Mouse (Mus musculus) spleen, postnatal 10 days (tissue): ENCODE data around the gene Anapc15.

Experiments
- DNase-seq, 2 experiments: peaks; one replicate each; pipeline ENCODE4 v3.0.0; 2021 to 2022; ENCODE audit warnings: low spot score in 2 of 2

Anapc15 gene

DNA sequence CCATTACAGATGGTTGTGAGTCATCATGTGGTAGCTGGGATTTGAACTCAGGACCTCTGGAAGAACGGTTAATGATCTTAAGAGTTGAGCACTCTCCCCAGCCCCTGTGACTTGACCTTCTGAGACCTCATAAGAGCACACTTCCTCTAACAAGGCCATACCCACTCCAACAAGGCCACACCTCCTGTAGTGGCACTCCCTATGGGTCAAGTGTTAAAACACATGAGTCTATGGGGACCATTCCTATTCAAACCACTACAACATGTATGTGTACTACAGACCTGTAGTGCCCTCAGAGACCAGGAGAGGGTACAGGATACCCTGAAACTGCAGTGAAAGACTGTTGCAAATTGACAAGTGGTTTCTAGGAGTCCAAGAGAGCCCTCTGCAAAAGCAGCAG, 15.6 kb upstream of the Anapc15 start:
- no peak for DNase-seq

DNA sequence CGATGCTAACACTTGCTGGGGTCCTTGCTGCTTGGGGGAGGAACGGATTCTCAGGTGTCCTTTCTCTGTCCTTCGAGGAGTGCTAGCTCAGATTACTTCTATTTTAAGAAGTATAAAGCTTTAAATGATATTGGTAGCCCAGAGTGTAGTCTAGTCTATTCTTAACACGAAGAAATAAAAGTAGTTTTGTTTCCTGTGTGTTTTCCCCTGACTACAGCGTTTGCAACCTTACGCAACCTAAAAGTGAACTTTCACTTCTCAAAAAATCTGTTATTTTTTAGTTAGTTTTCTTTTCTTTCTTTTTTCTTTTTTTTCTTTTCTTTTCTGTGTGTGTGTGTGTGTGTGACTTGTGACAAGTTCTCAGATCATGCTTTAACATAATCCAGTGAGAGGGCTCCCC, 11.8 kb upstream of the Anapc15 start:
- DNase-seq, result no peak

DNA sequence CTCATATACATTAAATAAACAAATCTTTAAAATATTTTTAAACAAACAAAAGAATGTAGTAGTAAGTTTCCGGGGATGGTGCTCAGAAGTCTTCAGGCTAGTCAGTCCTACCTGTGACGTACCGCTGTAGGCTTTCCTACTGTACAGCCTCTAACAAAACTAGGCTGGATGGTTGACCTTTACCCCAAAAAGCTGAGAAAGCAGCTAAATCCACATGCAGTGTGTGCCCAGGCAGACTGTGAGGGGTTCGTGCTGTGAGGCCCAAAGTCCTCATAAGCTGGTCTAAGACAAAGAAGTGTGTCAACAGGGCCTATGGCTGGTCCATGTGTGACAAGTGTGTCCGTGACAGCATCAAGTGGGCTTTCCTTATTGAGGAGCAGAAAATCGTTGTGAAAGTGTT, 10.7 kb upstream of the Anapc15 start:
- no peak for DNase-seq

DNA sequence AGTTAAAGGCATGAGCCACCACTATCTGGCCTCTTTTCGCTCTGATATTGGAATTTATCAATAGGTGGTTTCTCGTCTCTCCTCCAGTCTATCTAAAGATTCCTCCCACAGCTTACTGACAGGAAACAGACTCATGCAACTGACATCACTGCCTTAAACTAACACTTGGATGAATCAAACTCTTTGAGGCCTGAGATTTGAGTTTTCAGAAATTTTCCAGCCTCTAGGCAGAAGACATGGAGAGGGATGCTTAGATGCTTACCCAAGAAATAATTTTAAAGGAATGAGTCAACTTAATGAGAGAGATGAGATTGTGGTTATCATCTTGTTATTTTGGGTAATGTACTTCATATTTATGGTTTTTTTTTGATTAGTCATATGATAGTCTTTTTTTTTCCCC, 9.7 kb upstream of the Anapc15 start:
- no peak for DNase-seq

DNA sequence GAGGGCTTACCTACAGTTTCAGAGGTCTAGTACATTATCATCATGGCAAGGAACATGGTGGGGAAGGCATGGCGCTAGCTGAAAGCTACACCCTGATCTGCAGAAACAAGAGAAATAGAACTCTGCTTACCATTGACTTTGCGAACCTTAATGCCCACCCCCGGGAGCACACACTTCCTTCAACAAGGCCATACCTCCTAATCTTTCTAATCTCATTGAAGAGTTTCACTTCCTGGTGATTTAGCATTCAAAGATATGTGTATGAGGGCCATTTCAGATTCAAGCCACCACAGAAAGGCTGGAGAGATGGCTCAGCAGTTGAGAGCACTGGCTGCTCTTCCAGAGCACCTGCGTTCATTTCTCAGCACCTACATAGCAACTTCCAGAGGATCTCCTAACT, 6.4 kb upstream of the Anapc15 start, which contains the start of gene Folr2:
Gene Folr2 (minus strand): TSS at position 101 of the 400 bp plus-strand sequence.
- DNase-seq, result no peak

DNA sequence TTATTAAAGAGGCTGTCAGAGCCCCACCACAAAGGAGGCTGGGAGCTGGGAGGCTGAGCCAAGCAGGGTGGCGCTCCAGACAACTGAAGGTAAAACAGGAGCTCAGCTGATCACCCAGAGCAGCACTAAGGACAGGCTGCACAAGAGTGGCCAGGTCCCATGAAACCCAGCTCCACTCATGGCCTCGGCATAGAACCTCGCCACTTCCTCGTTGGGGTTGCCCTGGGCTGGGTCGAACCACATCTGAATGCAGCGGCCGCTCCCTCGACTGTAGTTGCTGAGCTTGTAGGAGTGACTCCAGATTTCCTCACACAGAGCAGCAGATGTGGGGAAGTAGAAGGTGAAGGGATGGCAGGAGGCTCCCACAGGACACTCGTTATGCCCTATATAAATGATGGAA, 5.2 kb upstream of the Anapc15 start:
- DNase-seq, result peak in 1 of 2 experiments; percentile 21

DNA sequence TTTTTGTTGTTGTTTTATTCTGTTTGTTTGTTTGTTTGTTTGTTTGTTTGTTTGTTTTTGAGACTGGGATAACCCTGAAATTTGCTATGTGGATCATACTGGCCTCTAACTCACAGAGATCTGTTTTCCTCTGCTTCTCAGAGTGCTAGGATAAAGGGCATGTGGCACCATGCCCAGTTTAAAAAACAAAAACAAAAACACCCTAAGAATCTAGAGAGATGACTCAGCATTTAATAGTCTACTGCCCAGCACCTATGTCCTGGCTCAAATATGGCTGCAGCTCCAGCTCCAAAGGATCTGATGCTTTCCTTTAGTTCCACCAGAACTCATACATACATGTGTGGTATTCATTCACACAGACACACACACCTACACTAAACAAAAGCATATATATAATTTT, 2.5 kb upstream of the Anapc15 start:
- no peak for DNase-seq

DNA sequence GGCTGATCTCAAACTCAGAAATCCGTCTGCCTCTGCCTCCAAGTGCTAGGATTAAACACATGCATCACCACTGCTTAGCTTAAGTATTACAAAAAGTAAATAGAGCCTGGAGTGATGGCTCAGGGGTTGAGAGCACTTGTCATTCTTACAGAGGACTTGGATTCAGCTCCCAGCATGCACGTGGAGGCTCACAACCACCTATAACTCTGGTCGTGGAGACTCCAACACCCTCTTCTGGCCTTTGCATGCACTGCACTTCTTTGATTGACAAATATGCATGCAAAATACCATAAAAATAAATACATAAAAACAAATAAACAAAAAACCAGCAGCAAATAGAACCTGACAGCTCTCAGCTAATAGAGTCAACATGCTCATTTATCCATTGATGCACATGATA, 1.2 kb upstream of the Anapc15 start:
- DNase-seq, result no peak

DNA sequence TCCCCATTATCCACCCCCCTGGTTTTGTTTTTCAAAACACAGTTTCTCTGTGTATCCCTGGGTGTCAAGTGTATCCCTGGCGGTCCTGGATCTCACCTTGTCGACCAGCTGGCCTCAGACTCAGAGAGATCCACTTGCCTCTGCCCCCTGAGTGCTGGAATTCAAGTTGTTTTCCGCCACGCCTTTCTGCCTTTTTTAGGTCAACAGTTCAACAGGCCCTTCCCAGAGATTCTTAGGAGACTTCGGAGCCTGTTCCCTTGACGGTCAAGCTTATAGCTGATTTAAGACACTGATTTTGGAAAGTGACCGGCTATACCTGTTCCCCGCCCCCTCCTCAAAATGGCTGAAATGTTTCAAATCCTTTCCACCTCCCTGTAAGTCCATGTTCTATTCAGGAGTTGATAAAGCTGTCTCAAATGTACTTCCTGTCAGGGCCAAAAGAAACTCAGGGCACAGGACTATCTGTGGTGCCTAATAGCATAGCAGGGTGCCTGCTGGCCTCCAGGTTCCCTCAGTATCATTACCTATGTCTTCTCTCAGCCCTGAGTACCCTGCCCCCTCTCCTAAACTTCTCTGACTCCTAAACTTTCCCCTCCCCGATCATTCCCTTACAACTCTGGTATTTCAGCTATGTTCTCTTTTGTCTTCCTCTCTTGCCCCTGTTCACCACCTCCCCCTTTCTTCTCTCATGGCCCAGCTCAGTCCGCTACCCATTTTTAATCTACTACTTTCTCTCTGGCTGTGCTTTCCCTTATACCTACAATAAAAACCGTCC, 3.2 kb downstream of the Anapc15 start:
- no peak for DNase-seq

DNA sequence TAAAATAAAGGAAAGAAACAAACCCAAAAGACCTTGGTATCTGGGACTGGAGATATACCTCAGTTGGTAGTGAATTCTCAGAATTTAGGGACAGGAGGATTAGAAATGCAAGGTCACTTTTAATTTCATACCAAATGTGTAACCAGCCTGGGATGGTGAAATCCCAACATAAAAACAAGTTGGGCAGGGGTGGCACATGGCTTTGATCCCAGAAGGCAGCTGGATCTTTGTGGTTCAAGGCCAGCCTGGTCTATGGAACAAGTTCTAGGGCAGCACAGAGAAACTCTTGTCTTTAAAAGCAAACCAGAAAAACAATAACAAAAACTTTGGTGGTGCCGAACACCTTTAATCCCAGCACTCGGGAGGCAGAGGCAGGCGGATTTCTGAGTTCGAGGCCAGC, 4.0 kb downstream of the Anapc15 start:
- no peak for DNase-seq

DNA sequence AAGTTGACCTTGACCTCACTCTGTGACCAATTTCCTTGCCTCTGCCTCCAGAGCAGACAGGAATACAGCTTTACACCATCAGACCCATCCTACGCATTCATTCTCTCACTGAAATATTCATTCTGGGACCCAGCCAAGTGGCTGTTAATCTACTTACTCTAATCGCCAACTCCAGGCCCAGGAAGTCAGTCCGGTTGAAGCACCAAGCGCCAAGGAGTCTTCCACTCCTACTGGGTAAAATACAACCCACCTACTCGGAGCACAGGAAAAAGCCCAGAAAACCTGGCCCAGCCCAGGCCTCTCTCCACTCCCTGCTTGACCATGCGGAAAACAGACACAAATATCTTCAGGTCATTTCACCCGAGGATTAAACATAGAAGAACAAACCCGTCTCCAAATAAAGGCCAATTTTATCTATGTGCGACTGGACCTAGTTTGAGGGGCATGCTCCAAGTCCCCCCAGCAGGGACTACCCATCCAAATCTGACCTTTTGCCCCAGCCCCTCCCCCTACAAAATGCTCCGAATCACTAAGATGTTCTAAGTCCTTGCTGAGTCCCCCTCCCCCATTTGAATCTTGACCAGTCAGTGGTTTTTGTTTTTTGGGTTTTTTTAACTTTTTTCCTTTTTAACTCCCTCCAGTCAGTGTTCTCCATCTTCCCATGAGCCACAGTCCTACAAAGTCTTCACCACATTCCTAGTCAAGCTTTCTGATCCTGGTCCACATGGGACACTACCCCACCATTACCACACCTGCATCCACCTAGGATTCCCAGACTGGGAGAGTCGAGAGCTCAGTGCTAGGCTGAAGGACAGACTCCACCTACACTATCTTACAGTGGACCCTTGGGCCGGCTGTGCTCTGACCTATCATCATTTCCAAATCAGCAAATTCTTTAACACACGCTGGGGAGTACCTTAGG, 5.0 kb downstream of the Anapc15 start:
- DNase-seq, result no peak

DNA sequence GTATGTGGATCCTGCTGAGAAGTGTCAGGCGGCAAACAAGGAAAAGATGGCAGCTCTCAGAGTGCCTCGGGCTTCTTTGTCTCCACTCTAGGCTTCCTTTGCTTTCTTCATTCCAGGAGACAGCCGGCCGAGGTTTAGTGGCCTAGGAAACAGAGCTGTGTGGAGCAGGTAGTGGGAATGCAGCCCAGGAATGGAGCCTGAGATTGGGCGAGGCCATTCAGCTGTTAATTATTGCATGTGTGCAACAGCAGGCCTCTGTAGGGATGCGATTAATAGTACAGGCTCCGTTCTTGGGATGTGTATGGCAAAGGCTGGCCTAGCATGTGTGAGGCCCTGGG, 5.6 kb downstream of the Anapc15 start:
- DNase-seq, result no peak

DNA sequence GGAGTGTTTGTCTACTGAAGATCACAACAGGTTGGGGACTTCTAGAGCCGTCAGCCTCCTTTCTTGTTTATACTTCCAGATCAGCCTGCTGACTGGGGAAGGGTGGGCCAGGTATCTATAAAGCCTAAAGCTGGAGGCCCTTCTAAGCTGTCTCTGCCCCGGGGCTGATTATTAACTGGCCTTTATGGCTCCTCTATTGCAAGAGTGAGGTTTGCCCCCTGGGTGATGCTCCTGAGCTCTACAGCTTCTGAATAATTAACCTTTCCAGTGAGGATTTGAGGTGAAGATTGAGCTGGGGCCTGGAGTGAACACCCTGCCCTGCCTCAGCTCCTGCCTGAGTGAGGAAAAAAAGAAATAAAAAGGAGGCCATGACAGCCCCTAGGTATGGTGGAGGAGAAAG, 7.1 kb downstream of the Anapc15 start, which contains the start of gene Folr1:
Gene Folr1 (minus strand): TSS at position 160 of the 400 bp plus-strand sequence.
- no peak for DNase-seq

DNA sequence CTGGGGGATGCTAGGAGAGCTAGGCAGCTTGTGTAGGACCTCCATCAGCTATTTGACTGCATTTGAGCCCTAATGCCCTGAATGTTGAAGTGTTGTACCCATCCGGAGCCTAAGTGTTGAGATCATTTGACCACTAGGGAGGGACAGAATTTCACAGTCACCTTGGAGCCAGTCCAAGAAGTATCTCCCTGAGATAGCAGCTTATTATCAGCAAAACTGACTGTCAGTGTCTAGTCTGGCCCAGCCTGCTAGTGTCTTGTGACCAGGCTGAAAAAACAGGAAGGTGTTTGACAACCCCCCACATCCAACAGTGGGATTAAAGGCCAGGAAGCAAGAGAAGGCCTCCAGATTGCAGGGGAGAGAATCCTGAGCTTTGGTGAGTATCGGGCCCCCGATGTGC, 7.8 kb downstream of the Anapc15 start:
- DNase-seq, result no peak

DNA sequence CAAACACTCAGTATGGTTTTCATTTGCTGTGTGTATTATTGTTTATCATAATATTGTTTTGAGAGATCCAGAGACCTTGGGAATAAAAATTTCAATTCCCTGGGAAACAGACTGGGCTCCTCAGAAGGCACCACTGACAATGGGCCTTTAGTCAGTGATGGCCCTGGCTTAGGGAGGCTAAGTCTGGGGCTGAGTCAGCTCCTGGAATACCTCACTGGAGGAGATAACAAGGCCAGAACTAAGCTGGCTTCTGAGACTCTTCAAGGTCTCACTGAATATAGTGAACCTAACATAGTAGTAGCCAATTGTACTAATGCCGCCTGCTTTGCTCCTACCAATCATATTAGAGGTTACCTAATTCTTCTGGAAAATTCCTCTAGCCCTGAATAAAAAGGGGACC, 12.5 kb downstream of the Anapc15 start:
- DNase-seq, result no peak

DNA sequence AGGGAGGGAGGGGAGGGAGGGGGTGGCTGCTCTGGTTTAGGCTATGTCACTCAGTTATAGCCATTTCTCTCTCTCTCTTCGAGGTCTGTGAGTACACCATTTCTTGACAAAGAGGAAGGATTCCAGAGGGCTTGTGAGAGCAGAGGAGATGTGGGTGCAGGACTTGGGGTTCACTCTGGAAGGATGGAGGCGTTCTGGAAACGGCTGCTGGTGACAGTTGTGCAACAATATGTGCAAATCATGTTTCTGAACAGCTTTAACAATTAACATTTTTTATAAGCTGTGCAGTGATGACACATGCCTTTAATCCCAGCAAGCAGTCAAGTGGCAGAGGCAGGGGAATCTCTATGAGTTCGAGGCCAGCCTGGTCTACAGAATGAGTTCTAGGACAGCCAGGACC, 17.3 kb downstream of the Anapc15 start:
- no peak for DNase-seq

DNA sequence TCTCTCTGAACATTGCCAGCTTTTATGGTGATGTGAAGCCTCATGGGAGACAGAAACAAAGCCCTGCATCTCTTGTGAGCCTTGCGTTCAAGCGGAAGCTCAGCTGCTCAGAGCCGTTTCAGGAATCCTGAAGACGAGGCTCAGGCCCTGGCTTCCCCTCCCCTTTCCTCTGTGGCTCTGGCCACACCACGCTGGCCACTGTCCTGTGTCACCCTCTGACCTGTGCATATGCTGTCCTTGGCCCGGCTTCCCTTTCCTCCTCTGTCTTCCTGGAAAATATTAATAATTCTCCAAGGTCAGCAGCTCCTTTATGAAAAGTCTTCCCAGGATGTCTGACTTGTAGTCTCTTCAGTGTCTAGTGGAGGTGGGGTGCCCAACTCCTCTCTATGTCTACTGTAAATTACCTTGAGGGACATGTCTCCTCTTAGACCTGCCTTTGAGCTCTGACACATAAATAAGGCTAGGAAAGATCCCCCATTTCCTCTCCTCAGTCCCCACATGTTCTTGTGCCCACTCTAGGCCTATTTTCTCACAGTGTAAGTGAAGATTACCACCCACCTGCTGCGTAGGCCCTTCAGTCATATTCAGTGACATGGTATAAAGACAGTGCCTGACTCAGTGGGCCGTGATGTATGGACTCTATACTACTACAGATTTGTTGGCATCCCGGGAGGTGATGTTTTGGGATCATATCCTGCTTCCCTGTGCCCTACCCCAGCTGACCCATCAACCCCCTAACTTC, 19.1 kb downstream of the Anapc15 start:
- DNase-seq, result no peak

DNA sequence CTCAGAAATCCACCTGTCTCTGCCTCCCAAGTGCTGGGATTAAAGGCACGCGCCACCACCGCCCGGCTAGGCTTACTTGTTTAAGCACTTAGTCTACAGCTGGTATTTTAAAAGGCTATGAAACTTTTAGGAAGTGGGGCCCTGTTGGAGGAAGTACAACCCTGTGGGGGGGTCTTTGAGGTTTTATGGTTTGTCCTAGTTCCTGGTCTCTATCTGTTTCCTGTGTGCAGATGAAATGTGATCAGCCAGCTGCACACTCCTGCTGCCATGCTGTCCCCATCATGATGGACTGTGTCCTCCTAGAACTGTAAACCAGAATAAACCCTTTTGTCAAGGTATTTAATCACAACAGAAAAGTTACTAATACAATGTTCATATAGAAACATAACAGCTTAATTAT, 20.6 kb downstream of the Anapc15 start:
- DNase-seq, result no peak

DNA sequence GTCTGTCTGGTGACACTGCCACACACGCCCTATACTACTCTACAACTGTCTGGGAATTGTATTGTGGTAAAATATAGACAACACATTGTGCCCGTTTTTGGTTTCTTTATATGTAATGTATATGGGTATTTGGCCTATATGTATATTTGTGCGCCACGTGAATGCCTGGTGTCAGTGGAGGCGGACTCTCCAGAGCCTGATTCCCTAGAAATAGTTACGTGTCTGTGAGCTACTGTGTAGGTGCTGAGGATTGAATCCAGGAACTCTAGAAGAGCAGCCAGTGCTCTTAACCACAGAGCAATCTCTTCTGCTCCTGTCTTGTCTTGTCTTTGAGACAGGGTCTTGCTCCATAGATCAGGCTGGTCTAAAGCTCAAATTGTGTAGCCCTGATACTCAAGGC, 22.8 kb downstream of the Anapc15 start:
- no peak for DNase-seq

DNA sequence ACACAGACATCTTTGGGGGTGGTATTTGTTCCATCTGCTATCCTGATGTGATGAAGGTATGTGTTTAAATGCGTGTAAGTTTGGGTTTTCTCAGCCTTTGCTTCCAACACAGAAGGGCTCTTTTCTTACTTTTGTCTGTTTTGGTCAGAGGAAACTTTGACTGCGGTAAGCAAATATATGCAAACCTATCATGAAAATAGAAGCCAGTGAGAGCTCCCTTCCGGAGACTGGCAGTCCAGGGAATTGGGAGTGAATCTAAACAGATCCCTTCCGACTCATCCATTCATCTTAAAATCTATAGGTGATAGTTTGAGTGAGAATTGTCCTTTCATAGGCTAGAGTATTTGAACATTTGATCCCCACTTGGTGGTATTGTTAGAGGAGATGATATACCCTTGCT, 24.9 kb downstream of the Anapc15 start:
- DNase-seq, result no peak

DNA sequence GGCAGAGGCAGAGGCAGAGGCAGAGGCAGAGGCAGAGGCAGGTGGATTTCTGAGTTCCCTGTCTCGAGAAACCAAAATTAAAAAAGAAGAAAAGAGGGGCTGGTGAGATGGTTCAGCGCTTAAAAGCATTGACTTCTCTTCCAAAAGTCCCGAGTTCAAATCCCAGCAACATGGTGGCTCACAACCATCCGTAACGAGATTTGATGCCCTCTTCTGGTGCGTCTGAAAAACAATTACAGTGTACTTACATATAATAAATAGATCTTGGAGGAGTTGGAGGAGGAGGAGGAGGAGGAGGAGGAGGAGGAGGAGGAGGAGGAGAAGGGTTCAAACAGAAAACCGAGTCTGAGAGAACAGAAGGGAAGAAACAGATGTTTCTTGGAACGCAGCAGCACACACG, 32.2 kb downstream of the Anapc15 start:
- DNase-seq, result no peak
